In genomic region chr6:93573679-93574635, GRCm38 (mm10) we compare ENCODE assay signal across 9 mouse cellular contexts.
DNase-seq lines count a peak whose midpoint lies in the region; ATAC-seq and TF ChIP-seq lines count a peak whose summit lies in the region.
"Had no signal": no experiment of that assay in that cellular context is flagged by ENCODE, and none has a peak within 500 bp of the region (broad histone marks: within the 10 kb centered on the region; RNA-seq: fewer than 3 reads in every experiment).

No protein-coding gene starts in this region.

- DNase-seq in kidney, postnatal 0 days (ENCODE audit: low spot score), result peak; percentile 46
- DNase-seq in kidney, adult 11 months, result no peak
- DNase-seq in fibroblast of lung, adult 2 months (ENCODE audit: low read depth), result peak; percentile 41
- DNase-seq in heart, postnatal 36 days, result peak; percentile 6 to 11
- no peak for DNase-seq in spleen, adult 12 weeks (ENCODE audit: low spot score)
- no peak for DNase-seq in cerebellum, adult 9-10 months
- no peak for DNase-seq in kidney, postnatal 10 days

- H3K36me3 ChIP-seq in kidney, postnatal 0 days (ENCODE audit: insufficient read depth, low read length), result no peaks in the 10 kb centered on the region
- no peaks in the 10 kb centered on the region for H3K36me3 ChIP-seq in neural tube, embryonic 14.5 days (ENCODE audit: control insufficient read depth, insufficient read depth, low read length)
- H3K36me3 ChIP-seq: lung, embryonic 15.5 days had no signal

- no peak overlapping the region for H3K4me2 ChIP-seq in kidney, postnatal 0 days (ENCODE audit: low read length)
- H3K4me2 ChIP-seq in neural tube, embryonic 14.5 days (ENCODE audit: low read depth, low read length), result no peak overlapping the region
- H3K4me2 ChIP-seq: lung, embryonic 15.5 days had no signal

- ATAC-seq in kidney, postnatal 0 days (replicated peaks; ENCODE audit: low FRiP score, low read depth), result no peak
- ATAC-seq in neural tube, embryonic 14.5 days (ENCODE audit: low read depth), result peak; percentile 88

- no peaks in the 10 kb centered on the region for H3K27me3 ChIP-seq in kidney, postnatal 0 days (ENCODE audit: insufficient read depth, low read length)
- H3K27me3 ChIP-seq in neural tube, embryonic 14.5 days (ENCODE audit: control insufficient read depth, insufficient read depth, low read length), result no peaks in the 10 kb centered on the region
- H3K27me3 ChIP-seq: lung, embryonic 15.5 days had no signal

- no peak overlapping the region for H3K9ac ChIP-seq in kidney, postnatal 0 days (ENCODE audit: low read depth, low read length)
- H3K9ac ChIP-seq in neural tube, embryonic 14.5 days (replicated peaks; ENCODE audit: low read depth, low read length), result no peak overlapping the region
- H3K9ac ChIP-seq: lung, embryonic 15.5 days had no signal

- intact Hi-C loops in heart, postnatal 36 days (cut with DNase I), result no loop called here

- no peak overlapping the region for H3K27ac ChIP-seq in kidney, postnatal 0 days
- no peak overlapping the region for H3K27ac ChIP-seq in neural tube, embryonic 14.5 days (ENCODE audit: low read depth, low read length)
- H3K27ac ChIP-seq: lung, embryonic 15.5 days had no signal

- H3K4me1 ChIP-seq in kidney, postnatal 0 days (replicated peaks; ENCODE audit: insufficient read depth, low read length), result no peaks in the 10 kb centered on the region
- no peaks in the 10 kb centered on the region for H3K4me1 ChIP-seq in neural tube, embryonic 14.5 days (ENCODE audit: control insufficient read depth, insufficient read depth, low read length)
- H3K4me1 ChIP-seq: lung, embryonic 15.5 days had no signal

- TF ChIP-seq CTCF in kidney, postnatal 0 days (IDR thresholded peaks at IDR 0.05; ENCODE audit: low read depth), result no peak

- no peak overlapping the region for H3K4me3 ChIP-seq in kidney, postnatal 0 days (replicated peaks; ENCODE audit: low read depth, low read length)
- no peak overlapping the region for H3K4me3 ChIP-seq in neural tube, embryonic 14.5 days (ENCODE audit: low read depth, low read length)
- H3K4me3 ChIP-seq: lung, embryonic 15.5 days had no signal

- H3K9me3 ChIP-seq in kidney, postnatal 0 days (replicated peaks; ENCODE audit: low read length), result no peaks in the 10 kb centered on the region
- no peaks in the 10 kb centered on the region for H3K9me3 ChIP-seq in neural tube, embryonic 14.5 days (ENCODE audit: control insufficient read depth, low read length)
- H3K9me3 ChIP-seq: lung, embryonic 15.5 days had no signal

- WGBS in kidney, postnatal 0 days, result 65% methylated on average over 7 of the region's 7 CpGs
- 52% methylated on average over 7 of the region's 7 CpGs for WGBS in neural tube, embryonic 14.5 days

Comparison
In these comparisons a context has a peak if more than half of its experiments do, and no peak if none do; other contexts are left out.
1. DNase-seq: peak in kidney, postnatal 0 days (single experiment), fibroblast of lung, adult 2 months (single experiment) and heart, postnatal 36 days (2 of 2); none in kidney, adult 11 months (single experiment), spleen, adult 12 weeks (single experiment), cerebellum, adult 9-10 months (single experiment) and kidney, postnatal 10 days (single experiment).